Mouse (Mus musculus): ENCODE data around the gene Bpifb1. TPM values are rescaled to one million over a fixed set of nuclear protein-coding genes. Genes with fewer than 3 reads are reported as not detected.
A peak's percentile ranks its signal among the peaks of the same experiment; 100 is the strongest.

Bpifb1 gene
- polyA plus RNA-seq (2014; fragmentation: Nextera tagmentation; extraction: Ambion mirVana): not detected in 2 replicates

DNA sequence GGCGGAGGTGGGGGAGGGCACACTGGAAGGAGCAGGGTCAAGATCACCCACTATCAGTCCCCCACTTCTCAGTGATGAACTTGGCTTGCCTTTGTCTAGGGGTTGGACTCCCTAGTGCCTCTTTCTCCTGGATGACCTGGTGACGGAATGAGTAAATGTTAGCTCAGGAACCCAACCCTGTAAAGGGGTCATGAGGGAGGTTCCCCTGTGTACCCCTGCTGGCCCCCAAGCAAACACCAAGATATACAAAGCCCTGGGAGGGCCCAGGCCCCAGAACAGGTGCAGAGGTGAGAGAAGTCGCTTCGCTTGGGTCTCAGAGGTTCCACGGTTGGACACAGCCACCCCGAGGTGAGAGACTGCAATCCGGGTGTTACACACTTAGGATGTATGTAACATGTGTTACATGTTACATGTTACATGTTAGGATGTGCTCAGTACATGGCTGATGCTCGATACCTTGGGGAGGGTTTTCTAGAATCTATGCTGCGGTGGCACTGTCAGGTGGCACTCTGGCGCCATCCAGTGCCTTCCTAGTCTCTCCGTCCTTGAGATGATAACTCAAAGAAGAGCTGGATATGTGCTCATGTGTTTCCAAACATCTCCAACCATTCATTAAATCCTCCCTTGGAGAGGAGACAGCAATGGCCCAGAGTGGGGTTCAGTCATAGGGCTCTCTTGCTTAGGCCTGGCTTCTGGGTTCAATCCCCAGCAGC lies at the start of gene Bpifb1:
TSS of gene Bpifb1 (plus strand) at position 273 of the 713 bp plus-strand sequence.
- Histone ChIP-seq H3K4me3 (ENCODE audit: low read length) (no peak within 1 kb of the TSS), H3K9ac (ENCODE audit: low read depth, low read length) (no peak within 1 kb of the TSS), H3K27ac (ENCODE audit: low read depth, low read length) (no peak within 1 kb of the TSS), H3K4me2 (replicated peaks; ENCODE audit: low read depth, low read length) (no peak within 1 kb of the TSS), H3K4me1 (ENCODE audit: control insufficient read depth, insufficient read depth, low read length) (no peaks in the 10 kb centered on the region), H3K9me3 (ENCODE audit: control insufficient read depth, low read length) (no peaks in the 10 kb centered on the region), H3K27me3 (ENCODE audit: control insufficient read depth, insufficient read depth, low read length) (no peaks in the 10 kb centered on the region), H3K36me3 (ENCODE audit: control insufficient read depth, insufficient read depth, low read length) (no peaks in the 10 kb centered on the region)
- WGBS: 83% methylated on average over 11 of the region's 11 CpGs
- 0 out of 2 replicates have a peak, but pooled peaks have one; percentile 12 for ATAC-seq (ENCODE audit: low FRiP score, low TSS enrichment)

DNA sequence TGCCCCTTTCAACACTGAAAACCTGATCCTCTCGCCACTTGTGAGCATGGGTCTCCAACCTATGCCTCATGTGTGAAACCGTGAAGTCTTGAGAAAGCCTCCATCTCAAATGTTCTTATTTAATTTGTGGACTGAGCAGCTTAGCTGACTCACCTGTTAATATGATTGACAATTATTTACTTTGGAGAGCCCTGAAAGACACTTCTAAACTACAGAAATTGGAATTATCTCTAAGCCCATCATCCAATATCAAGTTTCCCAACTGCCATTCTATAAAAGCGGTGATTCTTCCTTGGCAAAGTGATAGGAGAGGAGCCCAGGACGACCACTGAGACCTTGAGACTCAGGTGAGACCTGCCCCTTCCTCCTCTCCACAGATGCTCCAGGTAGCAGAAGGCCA lies 48.0 kb upstream of the Bpifb1 start, which contains the start of gene Bpifa1:
TSS of gene Bpifa1 (plus strand) at position 301 of the 400 bp plus-strand sequence.
- no peaks in the 10 kb centered on the region for H3K4me1 ChIP-seq (ENCODE audit: control insufficient read depth, insufficient read depth, low read length)
- H3K9ac ChIP-seq (ENCODE audit: low read depth, low read length): no peak within 1 kb of the TSS
- H3K27ac ChIP-seq (ENCODE audit: low read depth, low read length): no peak within 1 kb of the TSS
- H3K9me3 ChIP-seq (ENCODE audit: control insufficient read depth, low read length): no peaks in the 10 kb centered on the region
- ATAC-seq (ENCODE audit: low FRiP score, low TSS enrichment): no peak
- H3K27me3 ChIP-seq (ENCODE audit: control insufficient read depth, insufficient read depth, low read length): no peaks in the 10 kb centered on the region
- WGBS: 74% methylated on average over 4 of the region's 4 CpGs
- H3K36me3 ChIP-seq (ENCODE audit: control insufficient read depth, insufficient read depth, low read length): no peaks in the 10 kb centered on the region
- H3K4me3 ChIP-seq (ENCODE audit: low read length): no peak within 1 kb of the TSS
- H3K4me2 ChIP-seq (replicated peaks; ENCODE audit: low read depth, low read length): no peak within 1 kb of the TSS

GRCm38 (mm10) chr2:154143735-154144134 lies 46.9 kb upstream of the Bpifb1 start:
- no peak overlapping the region for H3K4me2 ChIP-seq (replicated peaks; ENCODE audit: low read depth, low read length)
- no peak overlapping the region for H3K27ac ChIP-seq (ENCODE audit: low read depth, low read length)
- no peak overlapping the region for H3K4me3 ChIP-seq (ENCODE audit: low read length)
- no peaks in the 10 kb centered on the region for H3K9me3 ChIP-seq (ENCODE audit: control insufficient read depth, low read length)
- no peaks in the 10 kb centered on the region for H3K36me3 ChIP-seq (ENCODE audit: control insufficient read depth, insufficient read depth, low read length)
- H3K9ac ChIP-seq (ENCODE audit: low read depth, low read length): no peak overlapping the region
- H3K27me3 ChIP-seq (ENCODE audit: control insufficient read depth, insufficient read depth, low read length): no peaks in the 10 kb centered on the region
- ATAC-seq (ENCODE audit: low FRiP score, low TSS enrichment): no peak
- no peaks in the 10 kb centered on the region for H3K4me1 ChIP-seq (ENCODE audit: control insufficient read depth, insufficient read depth, low read length)
- 79% methylated on average over 3 of the region's 3 CpGs for WGBS

- Histone ChIP-seq H3K27ac (ENCODE audit: low read depth, low read length) (no peak overlapping the region), H3K9me3 (ENCODE audit: control insufficient read depth, low read length) (no peaks in the 10 kb centered on the region), H3K9ac (ENCODE audit: low read depth, low read length) (no peak overlapping the region), H3K4me3 (ENCODE audit: low read length) (no peak overlapping the region), H3K36me3 (ENCODE audit: control insufficient read depth, insufficient read depth, low read length) (no peaks in the 10 kb centered on the region), H3K4me1 (ENCODE audit: control insufficient read depth, insufficient read depth, low read length) (no peaks in the 10 kb centered on the region), H3K27me3 (ENCODE audit: control insufficient read depth, insufficient read depth, low read length) (no peaks in the 10 kb centered on the region), H3K4me2 (replicated peaks; ENCODE audit: low read depth, low read length) (no peak overlapping the region)
- WGBS: 77% methylated on average over 4 of the region's 4 CpGs
- ATAC-seq (ENCODE audit: low FRiP score, low TSS enrichment): no peak
Measured at GRCm38 (mm10) chr2:154147496-154147895, 43.1 kb upstream of the Bpifb1 start.

- Histone ChIP-seq H3K4me1 (ENCODE audit: control insufficient read depth, insufficient read depth, low read length) (no peaks in the 10 kb centered on the region), H3K4me3 (ENCODE audit: low read length) (no peak overlapping the region), H3K4me2 (replicated peaks; ENCODE audit: low read depth, low read length) (no peak overlapping the region), H3K9me3 (ENCODE audit: control insufficient read depth, low read length) (peaks cover 3% of the 10 kb centered on the region; the same call in 1 of the 2 replicates), H3K36me3 (ENCODE audit: control insufficient read depth, insufficient read depth, low read length) (no peaks in the 10 kb centered on the region), H3K27ac (ENCODE audit: low read depth, low read length) (no peak overlapping the region), H3K27me3 (ENCODE audit: control insufficient read depth, insufficient read depth, low read length) (no peaks in the 10 kb centered on the region), H3K9ac (ENCODE audit: low read depth, low read length) (no peak overlapping the region)
- 41% methylated on average over 3 of the region's 3 CpGs for WGBS
- ATAC-seq (ENCODE audit: low FRiP score, low TSS enrichment): no peak
Measured at GRCm38 (mm10) chr2:154158433-154158832, 32.2 kb upstream of the Bpifb1 start.

DNA sequence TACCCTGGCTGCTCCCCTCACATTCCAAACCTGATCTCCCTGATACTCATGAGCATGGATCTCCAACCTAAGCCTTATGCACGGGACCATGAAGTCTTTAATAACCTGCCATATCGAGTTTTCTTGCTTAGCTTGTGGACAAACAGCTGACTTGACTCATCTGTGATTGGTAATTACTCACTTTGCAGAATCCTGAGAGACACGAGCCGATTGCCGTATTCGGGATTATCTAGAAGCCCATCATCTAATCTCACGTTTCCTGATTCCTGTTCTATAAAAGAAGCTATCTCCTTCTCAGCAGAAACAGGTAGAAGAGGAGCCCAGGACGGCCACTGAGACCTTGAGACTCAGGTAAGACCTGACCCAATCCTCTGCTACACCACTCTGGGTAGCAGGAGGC lies 28.3 kb upstream of the Bpifb1 start, which contains the start of gene Bpifa5:
TSS of gene Bpifa5 (plus strand) at position 301 of the 400 bp plus-strand sequence.
- no peak within 1 kb of the TSS for H3K4me2 ChIP-seq (replicated peaks; ENCODE audit: low read depth, low read length)
- H3K36me3 ChIP-seq (ENCODE audit: control insufficient read depth, insufficient read depth, low read length): no peaks in the 10 kb centered on the region
- WGBS: 79% methylated on average over 8 of the region's 8 CpGs
- H3K9me3 ChIP-seq (ENCODE audit: control insufficient read depth, low read length): peaks cover 3% of the 10 kb centered on the region; the same call in 1 of the 2 replicates
- no peak for ATAC-seq (ENCODE audit: low FRiP score, low TSS enrichment)
- H3K27ac ChIP-seq (ENCODE audit: low read depth, low read length): no peak within 1 kb of the TSS
- H3K4me1 ChIP-seq (ENCODE audit: control insufficient read depth, insufficient read depth, low read length): no peaks in the 10 kb centered on the region
- H3K4me3 ChIP-seq (ENCODE audit: low read length): no peak within 1 kb of the TSS
- no peak within 1 kb of the TSS for H3K9ac ChIP-seq (ENCODE audit: low read depth, low read length)
- H3K27me3 ChIP-seq (ENCODE audit: control insufficient read depth, insufficient read depth, low read length): no peaks in the 10 kb centered on the region

DNA sequence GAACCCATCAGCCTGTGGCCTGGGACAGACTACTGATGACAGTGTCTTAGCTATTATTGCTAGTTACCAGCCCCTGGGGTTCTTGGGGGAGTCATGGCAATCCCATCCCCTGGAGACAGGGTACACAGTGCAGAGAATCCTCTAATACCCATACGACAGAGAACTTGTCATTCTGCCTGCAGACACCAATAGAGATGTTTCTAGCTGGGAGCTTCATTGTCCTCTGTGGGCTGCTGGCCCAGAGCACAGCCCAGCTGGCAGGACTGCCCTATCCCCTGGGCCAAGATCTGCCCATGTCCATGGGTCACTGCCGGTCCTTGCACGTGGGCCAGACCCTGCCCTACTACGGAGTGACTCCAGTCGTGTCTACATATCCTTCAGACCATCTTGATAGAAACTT lies 27.3 kb upstream of the Bpifb1 start:
- 90% methylated on average over 5 of the region's 5 CpGs for WGBS
- H3K4me1 ChIP-seq (ENCODE audit: control insufficient read depth, insufficient read depth, low read length): no peaks in the 10 kb centered on the region

DNA sequence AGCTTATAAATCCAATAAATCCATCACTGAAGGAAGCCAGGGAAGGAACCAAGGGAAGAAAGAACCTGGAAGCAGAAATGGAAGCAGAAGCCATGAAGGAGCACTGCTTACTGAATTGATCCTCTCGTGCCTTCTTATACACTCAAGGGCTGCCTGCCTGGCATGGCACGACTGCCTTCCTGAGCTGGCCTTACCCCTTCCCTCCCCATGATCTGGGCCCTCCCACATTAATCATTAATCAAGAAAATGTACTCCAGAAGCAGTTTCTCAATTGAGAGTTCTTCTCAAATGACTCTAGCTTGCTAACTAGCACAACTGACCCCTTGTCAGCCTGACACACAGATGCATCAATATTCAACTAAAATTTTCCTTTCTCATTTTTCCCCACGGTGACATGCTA lies 21.4 kb upstream of the Bpifb1 start:
- Histone ChIP-seq H3K4me1 (ENCODE audit: control insufficient read depth, insufficient read depth, low read length) (no peaks in the 10 kb centered on the region), H3K4me3 (ENCODE audit: low read length) (no peak overlapping the region), H3K9me3 (ENCODE audit: control insufficient read depth, low read length) (no peaks in the 10 kb centered on the region), H3K4me2 (replicated peaks; ENCODE audit: low read depth, low read length) (no peak overlapping the region), H3K9ac (ENCODE audit: low read depth, low read length) (no peak overlapping the region), H3K27ac (ENCODE audit: low read depth, low read length) (no peak overlapping the region), H3K36me3 (ENCODE audit: control insufficient read depth, insufficient read depth, low read length) (no peaks in the 10 kb centered on the region), H3K27me3 (ENCODE audit: control insufficient read depth, insufficient read depth, low read length) (no peaks in the 10 kb centered on the region)
- WGBS: 45% methylated on average over 3 of the region's 3 CpGs
- no peak for ATAC-seq (ENCODE audit: low FRiP score, low TSS enrichment)

More for the DNA sequence above, 27.3 kb upstream of the Bpifb1 start:
- no peak overlapping the region for H3K4me3 ChIP-seq (ENCODE audit: low read length)
- no peaks in the 10 kb centered on the region for H3K36me3 ChIP-seq (ENCODE audit: control insufficient read depth, insufficient read depth, low read length)
- no peak overlapping the region for H3K4me2 ChIP-seq (replicated peaks; ENCODE audit: low read depth, low read length)
- no peaks in the 10 kb centered on the region for H3K27me3 ChIP-seq (ENCODE audit: control insufficient read depth, insufficient read depth, low read length)
- ATAC-seq (ENCODE audit: low FRiP score, low TSS enrichment): no peak
- peaks cover 3% of the 10 kb centered on the region; the same call in 1 of the 2 replicates for H3K9me3 ChIP-seq (ENCODE audit: control insufficient read depth, low read length)
- no peak overlapping the region for H3K27ac ChIP-seq (ENCODE audit: low read depth, low read length)
- H3K9ac ChIP-seq (ENCODE audit: low read depth, low read length): no peak overlapping the region

GRCm38 (mm10) chr2:154171621-154172020 lies 19.0 kb upstream of the Bpifb1 start:
- 78% methylated on average over 6 of the region's 6 CpGs for WGBS
- Histone ChIP-seq H3K9me3 (ENCODE audit: control insufficient read depth, low read length) (no peaks in the 10 kb centered on the region), H3K27me3 (ENCODE audit: control insufficient read depth, insufficient read depth, low read length) (no peaks in the 10 kb centered on the region), H3K9ac (ENCODE audit: low read depth, low read length) (no peak overlapping the region), H3K4me1 (ENCODE audit: control insufficient read depth, insufficient read depth, low read length) (no peaks in the 10 kb centered on the region), H3K27ac (ENCODE audit: low read depth, low read length) (no peak overlapping the region), H3K4me2 (replicated peaks; ENCODE audit: low read depth, low read length) (no peak overlapping the region), H3K4me3 (ENCODE audit: low read length) (no peak overlapping the region), H3K36me3 (ENCODE audit: control insufficient read depth, insufficient read depth, low read length) (no peaks in the 10 kb centered on the region)
- ATAC-seq (ENCODE audit: low FRiP score, low TSS enrichment): no peak
